16 mouse cellular contexts compared by ENCODE assay signal in the genomic region with DNA sequence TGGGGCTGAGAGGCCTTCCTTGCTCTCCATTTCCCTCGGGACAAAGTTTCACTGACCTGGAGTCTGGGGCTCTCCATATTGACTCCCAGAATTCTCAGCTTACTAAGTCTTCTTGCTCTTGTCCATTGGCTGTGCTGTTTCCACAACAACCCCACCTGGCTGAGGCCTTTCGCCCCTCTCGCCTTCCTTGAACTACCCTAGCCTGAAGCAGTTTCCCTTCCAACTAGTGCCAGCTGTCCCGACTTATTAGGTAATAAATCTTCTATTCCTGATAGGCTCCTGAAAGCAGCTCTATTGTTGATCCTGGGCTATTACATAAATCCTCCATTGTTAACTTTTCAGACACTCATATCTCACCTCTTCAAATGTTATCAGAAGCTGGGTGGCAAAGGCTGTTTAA.
DNase-seq lines count a peak whose midpoint lies in the region; ATAC-seq and TF ChIP-seq lines count a peak whose summit lies in the region.
"Had no signal": no experiment of that assay in that cellular context is flagged by ENCODE, and none has a peak within 500 bp of the region (broad histone marks: within the 10 kb centered on the region; RNA-seq: fewer than 3 reads in every experiment).

No protein-coding gene starts in this region.

- H3K4me1 ChIP-seq in liver, embryonic 11.5 days (replicated peaks; ENCODE audit: control insufficient read depth, insufficient read depth, low read length), result no peaks in the 10 kb centered on the region
- no peaks in the 10 kb centered on the region; the same call in 1 of the 2 replicates for H3K4me1 ChIP-seq in liver, postnatal 0 days (ENCODE audit: insufficient read depth)
- no peaks in the 10 kb centered on the region for H3K4me1 ChIP-seq in intestine, embryonic 14.5 days (replicated peaks; ENCODE audit: control insufficient read depth, insufficient read depth, low read length)
- peaks cover 7% of the 10 kb centered on the region; the same call in 1 of the 2 replicates for H3K4me1 ChIP-seq in lung, embryonic 15.5 days
- H3K4me1 ChIP-seq in small intestine, adult 2 months (ENCODE audit: control insufficient read depth, insufficient read depth, insufficient read length, low read length), result peaks cover 9% of the 10 kb centered on the region; the same call in 1 of the 2 replicates
- no peaks in the 10 kb centered on the region for H3K4me1 ChIP-seq in forebrain, embryonic 14.5 days (ENCODE audit: control insufficient read depth, insufficient read depth, low read length)
- H3K4me1 ChIP-seq: limb, embryonic 13.5 days; midbrain, embryonic 12.5 days had no signal

- H3K27ac ChIP-seq in liver, embryonic 11.5 days (ENCODE audit: low read depth, low read length), result no peak overlapping the region
- no peak overlapping the region for H3K27ac ChIP-seq in liver, postnatal 0 days (ENCODE audit: low read depth)
- H3K27ac ChIP-seq in intestine, embryonic 14.5 days (ENCODE audit: low read depth), result peak overlapping the region; percentile 12; the same call in 1 of the 2 replicates
- peak overlapping the region; percentile 53 for H3K27ac ChIP-seq in lung, embryonic 15.5 days
- peak overlapping the region; percentile 33; the same call in 1 of the 2 replicates for H3K27ac ChIP-seq in small intestine, adult 2 months (ENCODE audit: insufficient read depth, low read depth, low read length)
- H3K27ac ChIP-seq in forebrain, embryonic 14.5 days (ENCODE audit: low read depth, low read length), result no peak overlapping the region
- H3K27ac ChIP-seq: embryonic facial prominence, embryonic 10.5 days; limb, embryonic 13.5 days; midbrain, embryonic 12.5 days had no signal

- TF ChIP-seq POLR2A in small intestine, adult 2 months (IDR thresholded peaks at IDR 0.05; ENCODE audit: low read depth, low read length), result no peak

- 62% methylated on average over 4 of the region's 4 CpGs for WGBS in liver, embryonic 11.5 days
- 45% methylated on average over 4 of the region's 4 CpGs for WGBS in liver, postnatal 0 days (ENCODE audit: insufficient replicate concordance)
- 32% methylated on average over 4 of the region's 4 CpGs for whole genome bisulfite sequencing in intestine, embryonic 14.5 days
- WGBS in lung, embryonic 15.5 days, result 20% methylated on average over 4 of the region's 4 CpGs
- 18% methylated on average over 4 of the region's 4 CpGs for WGBS in small intestine, adult 2 months
- 73% methylated on average over 4 of the region's 4 CpGs for WGBS in forebrain, embryonic 14.5 days

- TF ChIP-seq EP300 in liver, postnatal 0 days (IDR thresholded peaks at IDR 0.05; ENCODE audit: low read depth), result no peak

- H3K4me3 ChIP-seq in liver, embryonic 11.5 days (ENCODE audit: low read depth, low read length), result no peak overlapping the region
- H3K4me3 ChIP-seq in liver, postnatal 0 days (ENCODE audit: low read depth, low read length), result no peak overlapping the region
- H3K4me3 ChIP-seq in intestine, embryonic 14.5 days (ENCODE audit: low read depth, low read length), result no peak overlapping the region
- no peak overlapping the region for H3K4me3 ChIP-seq in lung, embryonic 15.5 days
- H3K4me3 ChIP-seq in small intestine, adult 2 months (ENCODE audit: low read depth, low read length), result no peak overlapping the region
- no peak overlapping the region for H3K4me3 ChIP-seq in forebrain, embryonic 14.5 days (ENCODE audit: low read depth, low read length)
- H3K4me3 ChIP-seq: embryonic facial prominence, embryonic 10.5 days; erythroblast, embryonic 14.5 days; limb, embryonic 13.5 days; midbrain, embryonic 12.5 days had no signal

- no peak overlapping the region for H3K4me2 ChIP-seq in liver, embryonic 11.5 days
- H3K4me2 ChIP-seq in liver, postnatal 0 days (ENCODE audit: low read depth, low read length), result no peak overlapping the region
- no peak overlapping the region for H3K4me2 ChIP-seq in intestine, embryonic 14.5 days (ENCODE audit: low read length)
- no peak overlapping the region for H3K4me2 ChIP-seq in lung, embryonic 15.5 days
- H3K4me2 ChIP-seq in forebrain, embryonic 14.5 days (ENCODE audit: low read length), result no peak overlapping the region
- H3K4me2 ChIP-seq: limb, embryonic 13.5 days; midbrain, embryonic 12.5 days had no signal

- ATAC-seq in liver, embryonic 11.5 days (replicated peaks; ENCODE audit: low FRiP score), result no peak
- ATAC-seq in liver, postnatal 0 days, result no peak
- peak; percentile 82 for ATAC-seq in intestine, embryonic 14.5 days (replicated peaks; ENCODE audit: low FRiP score, low TSS enrichment, low read depth)
- 0 out of 2 replicates have a peak, but pooled peaks have one; percentile 17 for ATAC-seq in lung, embryonic 15.5 days (ENCODE audit: borderline replicate concordance, extremely low read depth, low FRiP score, low TSS enrichment)
- no peak for ATAC-seq in forebrain, embryonic 14.5 days
- ATAC-seq: inflammation-experienced regulatory T-cells, adult 6 months had no signal

- H3K9ac ChIP-seq in liver, embryonic 11.5 days (ENCODE audit: low read depth, low read length), result no peak overlapping the region
- H3K9ac ChIP-seq in liver, postnatal 0 days (replicated peaks), result no peak overlapping the region
- no peak overlapping the region for H3K9ac ChIP-seq in intestine, embryonic 14.5 days (ENCODE audit: low read length)
- H3K9ac ChIP-seq in lung, embryonic 15.5 days, result no peak overlapping the region
- H3K9ac ChIP-seq in forebrain, embryonic 14.5 days (ENCODE audit: low read length), result no peak overlapping the region
- H3K9ac ChIP-seq: limb, embryonic 13.5 days; midbrain, embryonic 12.5 days had no signal

- H3K9me3 ChIP-seq in liver, embryonic 11.5 days (ENCODE audit: control insufficient read depth, low read length), result no peaks in the 10 kb centered on the region
- H3K9me3 ChIP-seq in liver, postnatal 0 days (ENCODE audit: low read length), result no peaks in the 10 kb centered on the region
- H3K9me3 ChIP-seq in intestine, embryonic 14.5 days (ENCODE audit: control insufficient read depth, low read length), result no peaks in the 10 kb centered on the region
- no peaks in the 10 kb centered on the region for H3K9me3 ChIP-seq in lung, embryonic 15.5 days
- H3K9me3 ChIP-seq in forebrain, embryonic 14.5 days (replicated peaks; ENCODE audit: control insufficient read depth, low read length), result no peaks in the 10 kb centered on the region
- H3K9me3 ChIP-seq: embryonic facial prominence, embryonic 10.5 days; limb, embryonic 13.5 days; midbrain, embryonic 12.5 days had no signal

- TF ChIP-seq CTCF in liver, postnatal 0 days (IDR thresholded peaks at IDR 0.05; ENCODE audit: low read depth), result no peak
- TF ChIP-seq CTCF in small intestine, adult 2 months (IDR thresholded peaks at IDR 0.05; ENCODE audit: extremely low read depth, insufficient read length, insufficient replicate concordance, low read depth, low read length), result no peak

- H3K36me3 ChIP-seq in liver, embryonic 11.5 days (ENCODE audit: control insufficient read depth, insufficient read depth, low read length), result no peaks in the 10 kb centered on the region
- no peaks in the 10 kb centered on the region for H3K36me3 ChIP-seq in liver, postnatal 0 days (replicated peaks; ENCODE audit: insufficient read depth, low read length)
- H3K36me3 ChIP-seq in intestine, embryonic 14.5 days (ENCODE audit: control insufficient read depth, insufficient read depth, low read length), result no peaks in the 10 kb centered on the region
- H3K36me3 ChIP-seq in lung, embryonic 15.5 days, result no peaks in the 10 kb centered on the region
- H3K36me3 ChIP-seq in small intestine, adult 2 months (ENCODE audit: control insufficient read depth, insufficient read depth, low read length), result no peaks in the 10 kb centered on the region
- no peaks in the 10 kb centered on the region for H3K36me3 ChIP-seq in forebrain, embryonic 14.5 days (ENCODE audit: control insufficient read depth, insufficient read depth, low read length)
- H3K36me3 ChIP-seq: embryonic facial prominence, embryonic 10.5 days; limb, embryonic 13.5 days; midbrain, embryonic 12.5 days had no signal

- DNase-seq in liver, embryonic 11.5 days (ENCODE audit: low spot score), result peak; percentile 20
- DNase-seq in liver, postnatal 0 days, result no peak
- DNase-seq in intestine, embryonic 14.5 days (ENCODE audit: low spot score), result peak; percentile 51
- no peak for DNase-seq in cerebellum, adult 11-12 months
- DNase-seq in cerebellum, postnatal 10 days, result no peak
- DNase-seq in forebrain, embryonic 14.5 days (ENCODE audit: low spot score), result no peak
- DNase-seq: cerebellum, adult 9-10 months; layer of hippocampus, postnatal 36 days; thymus, postnatal 14 days had no signal

- no peaks in the 10 kb centered on the region for H3K27me3 ChIP-seq in liver, embryonic 11.5 days (replicated peaks; ENCODE audit: control insufficient read depth, insufficient read depth, low read length)
- no peaks in the 10 kb centered on the region for H3K27me3 ChIP-seq in liver, postnatal 0 days (ENCODE audit: insufficient read depth, low read length)
- no peaks in the 10 kb centered on the region for H3K27me3 ChIP-seq in intestine, embryonic 14.5 days (replicated peaks; ENCODE audit: control insufficient read depth, insufficient read depth, low read length)
- H3K27me3 ChIP-seq in lung, embryonic 15.5 days, result no peaks in the 10 kb centered on the region
- no peaks in the 10 kb centered on the region for H3K27me3 ChIP-seq in small intestine, adult 2 months (ENCODE audit: control insufficient read depth, insufficient read depth, low read length)
- H3K27me3 ChIP-seq in forebrain, embryonic 14.5 days (replicated peaks; ENCODE audit: control insufficient read depth, insufficient read depth, low read length), result no peaks in the 10 kb centered on the region
- H3K27me3 ChIP-seq: limb, embryonic 13.5 days; midbrain, embryonic 12.5 days had no signal

Comparison
In these comparisons a context has a peak if more than half of its experiments do, and no peak if none do; other contexts are left out.
1. DNase-seq: peak in liver, embryonic 11.5 days (single experiment) and intestine, embryonic 14.5 days (single experiment); none in liver, postnatal 0 days (single experiment), cerebellum, adult 11-12 months (single experiment), cerebellum, postnatal 10 days (0 of 2) and forebrain, embryonic 14.5 days (single experiment).
2. ATAC-seq: peak in intestine, embryonic 14.5 days (single experiment) and lung, embryonic 15.5 days (single experiment); none in liver, embryonic 11.5 days (single experiment), liver, postnatal 0 days (single experiment) and forebrain, embryonic 14.5 days (single experiment).
3. H3K27ac ChIP-seq: peak in intestine, embryonic 14.5 days (single experiment), lung, embryonic 15.5 days (single experiment) and small intestine, adult 2 months (single experiment); none in liver, embryonic 11.5 days (single experiment), liver, postnatal 0 days (single experiment) and forebrain, embryonic 14.5 days (single experiment).